Mouse (Mus musculus) neural tube, embryonic 12.5 days (tissue): ENCODE data around the gene Snx14. TPM values are rescaled to one million over a fixed set of nuclear protein-coding genes. Genes with fewer than 3 reads are reported as not detected.

ENCODE experiments used
- ATAC-seq: fragments of 200-750 bp; cut with Nextera tagmentation; 2 replicates; pipeline ENCODE4 v1.8.0; 2017; ENCODE audit warnings: low read depth, mild to moderate bottlenecking, moderate TSS enrichment, moderate library complexity; ENCODE audit not compliant: low FRiP score
- H3K27ac ChIP-seq: fragments of 300-500 bp; sonication (generic); 2 replicates; pipeline ENCODE4 v1.5.1; 2016
- H3K27me3 ChIP-seq: fragments of 300-500 bp; sonication (generic); replicated peaks from 2 replicates; pipeline ENCODE4 v1.6.1; 2016; ENCODE audit warnings: mild to moderate bottlenecking
- H3K36me3 ChIP-seq: fragments of 300-500 bp; sonication (generic); 2 replicates; pipeline ENCODE4 v1.6.1; 2016; ENCODE audit warnings: mild to moderate bottlenecking
- H3K4me1 ChIP-seq: fragments of 300-500 bp; sonication (generic); 2 replicates; pipeline ENCODE4 v1.6.1; 2016
- H3K4me2 ChIP-seq: fragments of 300-500 bp; sonication (generic); replicated peaks from 2 replicates; pipeline ENCODE4 v1.6.1; 2016; ENCODE audit warnings: mild to moderate bottlenecking
- H3K4me3 ChIP-seq: fragments of 300-500 bp; sonication (generic); 2 replicates; pipeline ENCODE4 v1.5.1; 2016
- H3K9ac ChIP-seq: fragments of 300-500 bp; sonication (generic); 2 replicates; pipeline ENCODE4 v1.6.1; 2016; ENCODE audit warnings: mild to moderate bottlenecking
- H3K9me3 ChIP-seq: fragments of 300-500 bp; sonication (generic); 2 replicates; pipeline ENCODE4 v1.6.1; 2016; ENCODE audit warnings: mild to moderate bottlenecking
- WGBS: fragments of 180-500 bp; shearing (Covaris S2); methylation state at CpG from one replicate; pipeline ENCODE4 v1.1.7; 2016; 5-methylcytosine and 5-hydroxymethylcytosine counted together
- polyA plus RNA-seq: library from polyadenylated mRNA; unstranded; fragments of >200 nt; fragmentation: Nextera tagmentation; extraction: Ambion mirVana; gene quantifications from 2 replicates; pipeline ENCODE4 v1.2.1, GENCODE M21; 2016

The Snx14 gene
- polyA plus RNA-seq, 1 experiment from 2014 or later: 22.3 TPM

- Histone ChIP-seq H3K9me3 (no peaks in the 10 kb centered on the region), H3K4me2 (no peak overlapping the region), H3K4me1 (no peaks in the 10 kb centered on the region), H3K9ac (no peak overlapping the region), H3K27me3 (no peaks in the 10 kb centered on the region), H3K27ac (no peak overlapping the region), H3K4me3 (no peak overlapping the region), H3K36me3 (no peaks in the 10 kb centered on the region)
- no peak for ATAC-seq
- 91% methylated on average over 2 of the region's 2 CpGs for WGBS
Observed at GRCm38 (mm10) chr9:88359140-88359539, 79.6 kb downstream of the Snx14 start.

GRCm38 (mm10) chr9:88357173-88357572 lies 81.6 kb downstream of the Snx14 start:
- Histone ChIP-seq H3K4me3 (no peak overlapping the region), H3K27me3 (no peaks in the 10 kb centered on the region)
- WGBS: 66% methylated on average over 3 of the region's 3 CpGs

GRCm38 (mm10) chr9:88353459-88353858 lies 85.3 kb downstream of the Snx14 start:
- Histone ChIP-seq H3K36me3 (no peaks in the 10 kb centered on the region), H3K4me2 (no peak overlapping the region), H3K27ac (no peak overlapping the region), H3K9ac (no peak overlapping the region), H3K4me3 (no peak overlapping the region), H3K27me3 (no peaks in the 10 kb centered on the region), H3K4me1 (no peaks in the 10 kb centered on the region), H3K9me3 (no peaks in the 10 kb centered on the region)
- 93% methylated on average over 7 of the region's 7 CpGs for WGBS
- ATAC-seq: no peak

More at GRCm38 (mm10) chr9:88357173-88357572, 81.6 kb downstream of the Snx14 start:
- Histone ChIP-seq H3K9ac (no peak overlapping the region), H3K36me3 (no peaks in the 10 kb centered on the region), H3K9me3 (no peaks in the 10 kb centered on the region), H3K4me2 (no peak overlapping the region), H3K4me1 (no peaks in the 10 kb centered on the region), H3K27ac (no peak overlapping the region)
- no peak for ATAC-seq

- no peaks in the 10 kb centered on the region for H3K27me3 ChIP-seq
- H3K9me3 ChIP-seq: no peaks in the 10 kb centered on the region
- no peaks in the 10 kb centered on the region for H3K4me1 ChIP-seq
- no peak overlapping the region for H3K27ac ChIP-seq
- H3K9ac ChIP-seq: no peak overlapping the region
- ATAC-seq: no peak
- WGBS: 61% methylated on average over 6 of the region's 6 CpGs
- no peak overlapping the region for H3K4me3 ChIP-seq
- no peaks in the 10 kb centered on the region for H3K36me3 ChIP-seq
- H3K4me2 ChIP-seq: no peak overlapping the region
Observed at GRCm38 (mm10) chr9:88352741-88353140, 86.0 kb downstream of the Snx14 start.

GRCm38 (mm10) chr9:88351163-88351562 lies 87.6 kb downstream of the Snx14 start:
- 84% methylated on average over 3 of the region's 3 CpGs for WGBS
- H3K4me2 ChIP-seq: no peak overlapping the region
- no peak for ATAC-seq
- H3K4me1 ChIP-seq: no peaks in the 10 kb centered on the region
- H3K9me3 ChIP-seq: no peaks in the 10 kb centered on the region
- no peak overlapping the region for H3K4me3 ChIP-seq
- H3K9ac ChIP-seq: no peak overlapping the region
- no peaks in the 10 kb centered on the region for H3K27me3 ChIP-seq
- H3K36me3 ChIP-seq: no peaks in the 10 kb centered on the region
- no peak overlapping the region for H3K27ac ChIP-seq

GRCm38 (mm10) chr9:88350317-88350716 lies 88.4 kb downstream of the Snx14 start:
- Histone ChIP-seq H3K36me3 (no peaks in the 10 kb centered on the region), H3K4me1 (no peaks in the 10 kb centered on the region), H3K9me3 (no peaks in the 10 kb centered on the region), H3K4me2 (no peak overlapping the region), H3K27me3 (no peaks in the 10 kb centered on the region), H3K9ac (no peak overlapping the region), H3K4me3 (no peak overlapping the region), H3K27ac (no peak overlapping the region)
- 90% methylated on average over 1 of the region's 1 CpGs for WGBS
- no peak for ATAC-seq

- no peaks in the 10 kb centered on the region for H3K36me3 ChIP-seq
- no peak overlapping the region for H3K9ac ChIP-seq
- no peak for ATAC-seq
- no peaks in the 10 kb centered on the region for H3K27me3 ChIP-seq
- H3K27ac ChIP-seq: no peak overlapping the region
- H3K4me2 ChIP-seq: no peak overlapping the region
- 93% methylated on average over 6 of the region's 6 CpGs for whole genome bisulfite sequencing
- no peak overlapping the region for H3K4me3 ChIP-seq
- H3K4me1 ChIP-seq: no peaks in the 10 kb centered on the region
- H3K9me3 ChIP-seq: no peaks in the 10 kb centered on the region
Observed at GRCm38 (mm10) chr9:88348623-88349022, 90.1 kb downstream of the Snx14 start.

- H3K4me2 ChIP-seq: no peak overlapping the region
- no peak for ATAC-seq
- H3K9me3 ChIP-seq: no peaks in the 10 kb centered on the region
- 72% methylated on average over 5 of the region's 5 CpGs for WGBS
- no peaks in the 10 kb centered on the region for H3K27me3 ChIP-seq
- no peaks in the 10 kb centered on the region for H3K4me1 ChIP-seq
- H3K4me3 ChIP-seq: no peak overlapping the region
- no peaks in the 10 kb centered on the region for H3K36me3 ChIP-seq
- no peak overlapping the region for H3K9ac ChIP-seq
- no peak overlapping the region for H3K27ac ChIP-seq
Observed at GRCm38 (mm10) chr9:88346857-88347256, 91.9 kb downstream of the Snx14 start.

- H3K9me3 ChIP-seq: no peaks in the 10 kb centered on the region
- ATAC-seq: no peak
- no peaks in the 10 kb centered on the region for H3K27me3 ChIP-seq
- WGBS: 98% methylated on average over 2 of the region's 2 CpGs
- no peak overlapping the region for H3K9ac ChIP-seq
- H3K27ac ChIP-seq: no peak overlapping the region
- H3K36me3 ChIP-seq: no peaks in the 10 kb centered on the region
- H3K4me3 ChIP-seq: no peak overlapping the region
- no peak overlapping the region for H3K4me2 ChIP-seq
- no peaks in the 10 kb centered on the region for H3K4me1 ChIP-seq
Observed at GRCm38 (mm10) chr9:88344424-88344823, 94.3 kb downstream of the Snx14 start.

GRCm38 (mm10) chr9:88342701-88343100 lies 96.1 kb downstream of the Snx14 start:
- no peak for ATAC-seq
- no peaks in the 10 kb centered on the region for H3K4me1 ChIP-seq
- no peaks in the 10 kb centered on the region for H3K27me3 ChIP-seq
- H3K4me2 ChIP-seq: no peak overlapping the region
- H3K9me3 ChIP-seq: no peaks in the 10 kb centered on the region
- H3K27ac ChIP-seq: no peak overlapping the region
- H3K9ac ChIP-seq: no peak overlapping the region
- H3K36me3 ChIP-seq: no peaks in the 10 kb centered on the region
- no peak overlapping the region for H3K4me3 ChIP-seq
- WGBS: 82% methylated on average over 3 of the region's 3 CpGs

- Histone ChIP-seq H3K9me3 (no peaks in the 10 kb centered on the region), H3K4me2 (no peak overlapping the region), H3K27me3 (no peaks in the 10 kb centered on the region), H3K27ac (no peak overlapping the region), H3K4me1 (no peaks in the 10 kb centered on the region), H3K36me3 (no peaks in the 10 kb centered on the region), H3K9ac (no peak overlapping the region), H3K4me3 (no peak overlapping the region)
- no peak for ATAC-seq
- WGBS: 58% methylated on average over 7 of the region's 7 CpGs
Observed at GRCm38 (mm10) chr9:88342241-88342640, 96.5 kb downstream of the Snx14 start.

- 90% methylated on average over 3 of the region's 3 CpGs for WGBS
- no peaks in the 10 kb centered on the region for H3K9me3 ChIP-seq
- no peak overlapping the region for H3K27ac ChIP-seq
- no peak for ATAC-seq
- H3K4me2 ChIP-seq: no peak overlapping the region
- no peak overlapping the region for H3K4me3 ChIP-seq
- no peaks in the 10 kb centered on the region for H3K36me3 ChIP-seq
- H3K4me1 ChIP-seq: no peaks in the 10 kb centered on the region
- no peak overlapping the region for H3K9ac ChIP-seq
- H3K27me3 ChIP-seq: no peaks in the 10 kb centered on the region
Observed at GRCm38 (mm10) chr9:88340819-88341218, 97.9 kb downstream of the Snx14 start.

GRCm38 (mm10) chr9:88335839-88336238 lies 102.9 kb downstream of the Snx14 start:
- no peak for ATAC-seq
- Histone ChIP-seq H3K36me3 (no peaks in the 10 kb centered on the region), H3K27ac (no peak overlapping the region), H3K9ac (no peak overlapping the region), H3K9me3 (no peaks in the 10 kb centered on the region), H3K4me3 (no peak overlapping the region), H3K4me1 (peaks cover 5% of the 10 kb centered on the region; the same call in 1 of the 2 replicates), H3K4me2 (no peak overlapping the region), H3K27me3 (no peaks in the 10 kb centered on the region)
- 85% methylated on average over 1 of the region's 2 CpGs for WGBS
